Mouse (Mus musculus) gastrocnemius, postnatal 4 days (tissue): ENCODE data around the gene Vps52. TPM values are rescaled to one million over a fixed set of nuclear protein-coding genes. Genes with fewer than 3 reads are reported as not detected.
A peak's percentile ranks its signal among the peaks of the same experiment; 100 is the strongest.

Source experiments
- DNase-seq, 2 experiments: peaks; one replicate each; pipeline ENCODE4 v3.0.0; 2021 to 2022; ENCODE audit warnings: low spot score in 2 of 2, mixed read lengths in 2 of 2
- total RNA-seq, 2 experiments: library from RNA; stranded (reverse); gene quantifications; 2 replicates each; pipeline ENCODE4 v1.2.3; 2021

Gene Vps52
- total RNA-seq, 2 experiments from 2014 or later = 37.4 to 38.6 TPM

GRCm38 (mm10) chr17:33919351-33920281 lies 36.0 kb upstream of the Vps52 start:
- DNase-seq = peak in 1 of 2 experiments; percentile 59

DNA sequence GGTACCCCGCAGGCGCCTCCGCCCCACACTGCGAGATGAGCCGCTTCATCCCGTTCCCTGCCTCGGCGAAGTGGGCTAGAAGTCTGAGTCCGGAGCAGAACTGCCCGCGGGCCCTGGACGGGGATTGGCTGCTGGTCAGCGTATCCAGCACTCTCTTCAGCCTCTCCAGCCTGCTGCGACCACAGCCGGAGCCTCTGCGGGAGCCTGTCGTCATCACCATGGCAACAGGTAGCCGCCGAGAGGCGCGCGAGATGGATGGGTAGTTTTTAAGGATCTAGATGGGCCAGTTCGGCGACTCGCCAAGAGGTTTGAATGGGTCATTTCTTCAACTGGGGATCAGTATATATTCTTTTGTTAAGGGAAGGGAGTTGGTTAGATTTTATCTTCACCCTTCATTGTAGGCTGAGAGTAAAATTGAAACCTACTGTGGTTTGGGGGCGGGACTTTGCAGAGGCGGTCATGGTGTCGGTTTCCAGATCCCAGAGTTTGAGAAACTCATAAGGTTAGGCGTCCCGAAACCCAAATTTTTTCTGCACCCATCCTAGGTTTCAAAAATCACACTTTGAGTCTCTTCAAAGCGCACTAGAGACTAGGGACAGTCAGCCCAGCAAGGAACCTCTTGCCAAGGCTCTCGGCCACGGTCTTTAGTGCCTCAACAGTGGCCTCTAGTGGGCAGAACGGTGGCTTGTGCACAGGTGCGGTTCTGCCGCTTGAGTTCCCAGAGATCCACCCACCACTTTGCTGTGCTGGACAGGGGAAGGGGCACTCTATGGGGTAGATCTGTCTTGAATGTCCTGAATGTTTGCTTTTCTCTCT lies 35.1 kb upstream of the Vps52 start:
- peak in 1 of 2 experiments; percentile 81 for DNase-seq

GRCm38 (mm10) chr17:33921361-33921760 lies 34.3 kb upstream of the Vps52 start:
- DNase-seq = no peak

- no peak for DNase-seq
Measured at GRCm38 (mm10) chr17:33924577-33925283, 30.9 kb upstream of the Vps52 start.

- DNase-seq = no peak
Measured at GRCm38 (mm10) chr17:33925406-33926116, 30.1 kb upstream of the Vps52 start.

DNA sequence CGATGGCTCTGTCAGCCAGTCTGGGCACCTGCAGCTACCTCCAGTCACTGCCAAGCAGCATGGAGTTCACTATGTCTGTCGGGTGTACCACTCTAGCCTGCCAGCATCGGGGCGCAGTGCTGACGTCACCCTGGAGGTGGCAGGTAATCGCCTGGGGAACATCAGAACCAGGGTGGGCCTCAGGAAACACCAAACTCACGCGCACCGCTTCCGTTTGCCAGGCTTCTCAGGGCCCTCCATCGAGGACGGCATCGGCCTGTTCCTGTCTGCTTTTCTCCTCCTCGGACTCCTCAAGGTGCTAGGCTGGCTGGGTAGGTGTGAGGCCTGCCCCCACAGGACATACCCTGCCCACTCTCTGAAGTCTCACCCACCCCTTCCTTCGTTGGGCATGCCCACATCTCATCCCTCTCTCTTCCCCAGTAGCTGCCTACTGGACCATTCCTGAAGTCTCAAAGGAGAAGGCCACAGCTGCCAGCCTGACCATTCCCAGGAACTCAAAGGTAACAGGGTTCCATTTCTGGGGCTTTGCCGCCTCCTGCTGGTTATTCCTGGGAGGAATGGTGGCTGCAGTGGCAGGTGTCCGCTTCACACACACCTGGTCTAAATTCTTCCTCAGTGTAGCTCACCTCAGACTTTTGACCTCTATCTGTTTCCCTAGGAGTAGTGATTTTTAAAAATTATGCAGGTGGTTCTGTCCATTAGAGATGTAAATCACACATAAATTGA lies 29.2 kb upstream of the Vps52 start:
- DNase-seq = no peak

GRCm38 (mm10) chr17:33928251-33928947 lies 27.2 kb upstream of the Vps52 start:
- no peak for DNase-seq

DNA sequence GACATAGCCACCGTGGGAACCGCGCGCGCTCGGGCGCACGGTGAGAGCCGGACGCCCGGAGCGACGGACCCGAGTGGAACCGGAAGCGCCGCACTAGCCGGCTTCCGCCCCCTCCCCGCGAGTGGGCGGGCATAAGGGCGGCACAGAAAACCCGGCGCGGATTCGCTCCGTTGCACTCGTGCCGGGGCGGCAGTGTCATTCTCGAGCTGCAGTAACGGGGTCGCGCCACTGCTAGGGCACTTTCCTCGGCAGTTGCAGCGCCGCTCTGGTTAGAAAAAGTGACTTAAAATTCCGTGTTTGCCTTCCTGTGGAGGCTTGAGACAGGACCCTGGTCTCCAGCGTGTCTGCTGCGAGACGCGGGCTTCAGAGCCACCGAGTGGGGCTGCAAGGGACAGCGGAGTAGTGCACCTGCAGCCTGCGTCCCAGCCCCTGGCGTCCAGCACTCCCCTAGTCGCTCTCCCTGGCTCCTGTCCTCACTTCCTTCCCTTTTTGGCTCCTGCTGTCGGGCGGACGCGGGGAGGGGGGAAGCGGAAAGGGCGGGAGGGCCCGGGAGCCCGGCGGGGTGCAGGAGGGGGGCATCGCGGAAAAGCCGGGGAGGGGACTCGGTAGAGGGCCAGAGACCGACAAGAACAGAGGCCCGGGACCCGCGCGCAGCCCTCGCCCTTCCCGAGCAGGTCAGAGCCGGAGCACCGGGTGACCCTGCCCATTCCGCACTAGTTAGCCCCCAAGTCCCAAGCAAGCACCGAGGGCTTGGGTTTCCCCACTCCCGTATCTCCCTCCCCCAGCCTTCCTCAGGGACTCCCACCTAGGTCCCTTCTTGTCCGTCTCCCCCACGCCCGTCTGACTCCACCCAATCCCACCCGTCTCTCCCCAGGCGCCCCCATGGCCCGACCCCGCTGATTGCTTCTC lies 26.0 kb upstream of the Vps52 start, which contains the start of gene Rgl2:
Rgl2 (plus strand) TSS at position 173 of the 909 bp plus-strand sequence.
- peak; percentile 95 for DNase-seq

- peak in 1 of 2 experiments; percentile 44 for DNase-seq
Measured at GRCm38 (mm10) chr17:33930280-33931158, 25.1 kb upstream of the Vps52 start.

- no peak for DNase-seq
Measured at GRCm38 (mm10) chr17:33931159-33931866, 24.3 kb upstream of the Vps52 start.

- no peak for DNase-seq
Measured at GRCm38 (mm10) chr17:33931947-33932346, 23.7 kb upstream of the Vps52 start.

DNA sequence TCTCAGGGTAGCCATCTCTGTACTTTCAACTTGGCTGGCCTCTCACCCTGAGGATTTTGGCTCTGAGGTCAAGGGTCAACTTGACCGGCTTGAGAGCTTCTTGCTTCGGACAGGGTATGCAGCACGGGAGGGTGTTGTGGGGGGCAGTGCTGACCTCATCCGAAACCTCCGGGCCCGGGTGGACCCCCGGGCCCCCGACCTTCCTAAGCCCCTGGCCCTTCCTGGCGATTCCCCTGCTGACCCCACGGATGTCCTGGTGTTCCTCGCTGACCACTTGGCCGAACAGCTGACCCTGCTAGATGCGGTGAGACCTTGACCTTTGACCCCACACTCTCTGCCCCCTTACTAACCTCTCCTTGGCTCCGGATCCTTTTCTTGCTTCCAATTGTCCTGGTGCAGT lies 23.2 kb upstream of the Vps52 start:
- no peak for DNase-seq

DNA sequence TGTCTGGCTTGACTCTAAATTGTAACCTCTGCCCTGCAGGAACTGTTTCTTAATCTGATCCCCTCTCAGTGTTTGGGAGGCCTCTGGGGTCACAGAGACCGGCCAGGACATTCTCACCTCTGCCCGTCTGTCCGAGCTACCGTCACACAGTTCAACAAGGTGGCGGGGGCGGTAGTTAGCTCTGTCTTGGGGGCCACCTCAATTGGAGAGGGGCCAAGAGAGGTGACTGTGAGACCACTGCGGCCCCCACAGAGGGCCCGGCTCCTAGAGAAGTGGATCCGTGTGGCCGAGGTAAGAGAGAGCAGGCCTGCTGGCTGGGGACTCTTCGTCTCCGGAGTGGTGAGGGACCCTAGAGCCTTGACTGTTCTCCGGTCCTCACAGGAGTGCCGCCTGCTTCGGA lies 22.6 kb upstream of the Vps52 start:
- no peak for DNase-seq

DNA sequence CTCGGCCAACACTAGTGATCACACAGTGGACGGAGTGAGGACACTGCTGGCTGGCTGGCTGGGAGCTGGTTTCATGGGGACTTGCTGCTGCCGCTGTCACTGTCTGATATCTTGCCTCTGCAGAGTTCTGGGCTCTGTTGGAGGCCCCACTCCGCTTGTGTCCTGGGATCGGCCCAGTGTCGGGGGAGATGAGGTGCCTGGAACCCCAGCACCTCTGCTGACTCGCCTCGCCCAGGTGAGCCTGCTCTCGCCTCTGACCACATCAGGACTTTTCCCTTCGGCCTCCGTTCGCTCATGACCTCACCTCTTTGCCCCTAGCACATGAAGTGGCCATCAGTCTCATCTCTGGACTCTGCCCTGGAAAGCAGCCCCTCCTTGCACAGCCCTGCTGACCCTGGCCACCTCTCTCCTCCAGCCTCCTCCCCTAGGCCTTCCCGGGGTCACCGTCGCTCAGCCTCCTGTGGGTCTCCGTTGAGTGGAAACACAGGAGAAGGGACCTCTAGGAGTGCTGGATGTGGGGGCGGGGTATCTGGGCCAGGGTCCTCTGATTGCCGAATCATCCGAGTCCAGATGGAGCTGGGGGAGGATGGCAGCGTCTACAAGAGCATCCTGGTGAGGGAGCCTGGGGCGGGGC lies 20.1 kb upstream of the Vps52 start:
- no peak for DNase-seq

DNA sequence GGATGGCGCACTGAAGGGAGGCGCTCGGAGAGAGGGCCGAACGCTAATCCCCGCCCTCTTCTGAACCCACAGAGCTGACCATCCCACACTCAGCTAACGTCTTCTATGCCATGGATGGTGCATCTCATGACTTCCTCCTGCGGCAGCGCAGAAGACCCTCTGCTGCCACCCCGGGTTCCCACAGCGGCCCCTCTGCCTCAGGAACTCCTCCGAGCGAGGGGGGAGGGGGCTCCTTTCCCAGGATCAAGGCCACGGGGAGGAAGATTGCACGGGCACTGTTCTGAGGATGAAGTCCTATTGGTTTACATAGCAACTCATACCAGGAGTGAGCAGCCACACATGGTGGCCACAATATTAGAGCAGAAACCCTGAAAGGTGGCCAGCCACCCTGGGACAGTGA lies 18.6 kb upstream of the Vps52 start:
- DNase-seq = no peak

GRCm38 (mm10) chr17:33938783-33939182 lies 16.8 kb upstream of the Vps52 start:
- no peak for DNase-seq
